Comparison of ENCODE assay signal across 21 mouse cellular contexts in the genomic region with DNA sequence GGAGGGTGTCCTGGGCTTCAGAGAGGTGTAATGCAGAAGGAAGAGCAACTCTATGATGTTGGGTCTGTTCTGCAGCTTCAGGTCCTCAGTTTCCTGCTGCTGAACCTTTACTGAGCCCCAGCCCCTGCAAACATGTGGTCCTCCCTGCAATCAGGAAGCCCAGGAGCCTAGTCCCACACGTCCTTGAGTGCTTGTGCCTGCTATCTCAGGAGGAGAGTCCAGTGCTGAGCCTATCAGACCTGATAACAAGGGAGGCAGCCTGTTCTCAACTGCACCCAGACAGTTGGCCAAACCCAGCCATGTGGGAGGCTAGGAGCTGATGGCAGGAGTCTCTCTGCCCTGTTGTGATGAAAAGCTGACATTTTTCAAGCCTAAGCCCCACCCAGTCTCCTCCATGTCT. TPM values are rescaled to one million over a fixed set of nuclear protein-coding genes. Genes with fewer than 3 reads are reported as not detected.
A peak's percentile ranks its signal among the peaks of the same experiment; 100 is the strongest.
DNase-seq lines count a peak whose midpoint lies in the region; ATAC-seq and TF ChIP-seq lines count a peak whose summit lies in the region.
"Had no signal": no experiment of that assay in that cellular context is flagged by ENCODE, and none has a peak within 500 bp of the region (broad histone marks: within the 10 kb centered on the region; RNA-seq: fewer than 3 reads in every experiment).

No protein-coding gene starts in this region.

- WGBS in hindbrain, embryonic 13.5 days = 79% methylated on average over 1 of the region's 1 CpGs
- 65% methylated on average over 1 of the region's 1 CpGs for WGBS in hindbrain, postnatal 0 days
- 52% methylated on average over 1 of the region's 1 CpGs for WGBS in kidney, embryonic 16.5 days

- no peaks in the 10 kb centered on the region for H3K4me1 ChIP-seq in hindbrain, embryonic 13.5 days (replicated peaks)
- no peaks in the 10 kb centered on the region for H3K4me1 ChIP-seq in hindbrain, postnatal 0 days (ENCODE audit: insufficient read depth, low read length)
- H3K4me1 ChIP-seq in kidney, embryonic 16.5 days (ENCODE audit: insufficient read depth, low read length) = peaks cover 1% of the 10 kb centered on the region; the same call in 1 of the 2 replicates

- no peaks in the 10 kb centered on the region for H3K27me3 ChIP-seq in hindbrain, embryonic 13.5 days
- no peaks in the 10 kb centered on the region for H3K27me3 ChIP-seq in hindbrain, postnatal 0 days (ENCODE audit: insufficient read depth, low read length)
- no peaks in the 10 kb centered on the region for H3K27me3 ChIP-seq in kidney, embryonic 16.5 days (ENCODE audit: insufficient read depth, low read length)
- H3K27me3 ChIP-seq: midbrain, embryonic 15.5 days had no signal

- no peak overlapping the region for H3K27ac ChIP-seq in hindbrain, embryonic 13.5 days
- H3K27ac ChIP-seq in hindbrain, postnatal 0 days = no peak overlapping the region
- no peak overlapping the region for H3K27ac ChIP-seq in kidney, embryonic 16.5 days (ENCODE audit: low read length)
- H3K27ac ChIP-seq: macrophage; midbrain, embryonic 15.5 days had no signal

- no peaks in the 10 kb centered on the region for H3K9me3 ChIP-seq in hindbrain, embryonic 13.5 days
- H3K9me3 ChIP-seq in hindbrain, postnatal 0 days (ENCODE audit: low read length) = no peaks in the 10 kb centered on the region
- no peaks in the 10 kb centered on the region for H3K9me3 ChIP-seq in kidney, embryonic 16.5 days (ENCODE audit: low read length)
- H3K9me3 ChIP-seq: midbrain, embryonic 15.5 days had no signal

- no peaks in the 10 kb centered on the region for H3K36me3 ChIP-seq in hindbrain, embryonic 13.5 days
- no peaks in the 10 kb centered on the region for H3K36me3 ChIP-seq in hindbrain, postnatal 0 days (ENCODE audit: insufficient read depth, low read length)
- no peaks in the 10 kb centered on the region for H3K36me3 ChIP-seq in kidney, embryonic 16.5 days (ENCODE audit: insufficient read depth, low read length)
- H3K36me3 ChIP-seq: midbrain, embryonic 15.5 days had no signal

- ATAC-seq in hindbrain, embryonic 13.5 days (ENCODE audit: low FRiP score) = no peak
- ATAC-seq in hindbrain, postnatal 0 days = no peak
- ATAC-seq in megakaryocyte-erythroid progenitor cell, adult 5-6 weeks (replicated peaks; ENCODE audit: low FRiP score, low TSS enrichment, poor library complexity, severe bottlenecking) = peak; percentile 89
- ATAC-seq in kidney, embryonic 16.5 days (ENCODE audit: low FRiP score, low TSS enrichment) = no peak
- ATAC-seq: forebrain, embryonic 16.5 days; inflammation-experienced regulatory T-cells, adult 6 months; midbrain, embryonic 15.5 days had no signal

- TF ChIP-seq CTCF in hindbrain, postnatal 0 days (IDR thresholded peaks at IDR 0.05; ENCODE audit: low read depth) = no peak

- no peak for DNase-seq in hindbrain, postnatal 0 days (ENCODE audit: low spot score)
- peak; percentile 46 for DNase-seq in c-Kit-positive CD71-positive TER-119-positive erythroid progenitor cells, embryonic 14.5 days (ENCODE audit: low spot score)
- peak; percentile 74 for DNase-seq in liver
- no peak for DNase-seq in urinary bladder, postnatal 36 days (ENCODE audit: low spot score in 2 of 2)
- DNase-seq in gastrocnemius, postnatal 10 days = no peak
- DNase-seq: adrenal gland, postnatal 10 days; B cell, adult 2 months; cerebellum, postnatal 10 days; embryo, embryonic 11 days; heart, postnatal 4 days; kidney, postnatal 10 days; layer of hippocampus, adult 9-11 months; lung, adult 18-20 months; right cerebral cortex, postnatal 4 days had no signal

- peak overlapping the region; percentile 35 for H3K9ac ChIP-seq in hindbrain, embryonic 13.5 days
- no peak overlapping the region for H3K9ac ChIP-seq in hindbrain, postnatal 0 days (replicated peaks; ENCODE audit: low read length)
- H3K9ac ChIP-seq in kidney, embryonic 16.5 days (replicated peaks; ENCODE audit: low read length) = no peak overlapping the region
- H3K9ac ChIP-seq: midbrain, embryonic 15.5 days had no signal

- H3K4me2 ChIP-seq in hindbrain, embryonic 13.5 days = no peak overlapping the region
- H3K4me2 ChIP-seq in hindbrain, postnatal 0 days (ENCODE audit: low read depth, low read length) = no peak overlapping the region
- H3K4me2 ChIP-seq in kidney, embryonic 16.5 days (replicated peaks; ENCODE audit: low read depth, low read length) = no peak overlapping the region
- H3K4me2 ChIP-seq: midbrain, embryonic 15.5 days had no signal

- no peak overlapping the region for H3K4me3 ChIP-seq in hindbrain, embryonic 13.5 days
- no peak overlapping the region for H3K4me3 ChIP-seq in hindbrain, postnatal 0 days (ENCODE audit: low read length)
- no peak overlapping the region for H3K4me3 ChIP-seq in kidney, embryonic 16.5 days (ENCODE audit: low read length)
- H3K4me3 ChIP-seq: midbrain, embryonic 15.5 days had no signal

RNA-seq across cellular contexts. Expression of gene Slc25a45, which starts 6.3 kb away (rescaled TPM):
- 2.6 and 2.8 TPM in 2 replicates for polyA plus RNA-seq in hindbrain, embryonic 13.5 days (2015; fragmentation: Nextera tagmentation; extraction: Ambion mirVana)
- total RNA-seq in hindbrain, postnatal 0 days (2014; rRNA removed) = 2.1 and 6.0 TPM in 2 replicates
- 1.8 and 2.8 TPM in 2 replicates for polyA plus RNA-seq in hindbrain, postnatal 0 days (2015; fragmentation: Nextera tagmentation; extraction: Ambion mirVana)
- total RNA-seq in megakaryocyte-erythroid progenitor cell, adult 5-6 weeks (2014; fragmentation: Nextera tagmentation) = 10.0 and 20.1 TPM in 2 replicates
- total RNA-seq in megakaryocyte-erythroid progenitor cell, adult 5-6 weeks (2017) = 11.7 and 11.9 TPM in 2 replicates
- polyA plus RNA-seq in kidney, embryonic 16.5 days (2015; fragmentation: Nextera tagmentation; extraction: Ambion mirVana) = 14.8 and 15.7 TPM in 2 replicates
- 1 to 10 TPM; 2.6 to 3.5 TPM for total RNA-seq in gastrocnemius, postnatal 10 days (2021)

RNA-seq across cellular contexts. Expression of gene Frmd8, which starts 8.9 kb away (rescaled TPM):
- polyA plus RNA-seq in hindbrain, embryonic 13.5 days (2015; fragmentation: Nextera tagmentation; extraction: Ambion mirVana) = 17.5 and 19.3 TPM in 2 replicates
- 19.8 and 43.2 TPM in 2 replicates for total RNA-seq in hindbrain, postnatal 0 days (2014; rRNA removed)
- 12.5 and 13.7 TPM in 2 replicates for polyA plus RNA-seq in hindbrain, postnatal 0 days (2015; fragmentation: Nextera tagmentation; extraction: Ambion mirVana)
- 12.5 and 14.1 TPM in 2 replicates for total RNA-seq in megakaryocyte-erythroid progenitor cell, adult 5-6 weeks (2014; fragmentation: Nextera tagmentation)
- total RNA-seq in megakaryocyte-erythroid progenitor cell, adult 5-6 weeks (2017) = 10.7 and 14.3 TPM in 2 replicates
- 50.6 and 52.9 TPM in 2 replicates for polyA plus RNA-seq in kidney, embryonic 16.5 days (2015; fragmentation: Nextera tagmentation; extraction: Ambion mirVana)
- 10 to 100 TPM in 1 of 2 experiments, 1 to 10 TPM in 1; 7.4 to 10.3 TPM for total RNA-seq in gastrocnemius, postnatal 10 days (2021)

RNA-seq across cellular contexts. Expression of gene Tigd3, which starts 10.0 kb away (rescaled TPM):
- polyA plus RNA-seq in hindbrain, embryonic 13.5 days (2015; fragmentation: Nextera tagmentation; extraction: Ambion mirVana) = 15.2 and 15.9 TPM in 2 replicates
- 7.5 and 10.1 TPM in 2 replicates for total RNA-seq in hindbrain, postnatal 0 days (2014; rRNA removed)
- polyA plus RNA-seq in hindbrain, postnatal 0 days (2015; fragmentation: Nextera tagmentation; extraction: Ambion mirVana) = 7.1 and 7.5 TPM in 2 replicates
- 5.3 and 5.9 TPM in 2 replicates for total RNA-seq in megakaryocyte-erythroid progenitor cell, adult 5-6 weeks (2014; fragmentation: Nextera tagmentation)
- 2.2 and 3.1 TPM in 2 replicates for total RNA-seq in megakaryocyte-erythroid progenitor cell, adult 5-6 weeks (2017)
- 3.7 and 4.4 TPM in 2 replicates for polyA plus RNA-seq in kidney, embryonic 16.5 days (2015; fragmentation: Nextera tagmentation; extraction: Ambion mirVana)
- total RNA-seq in gastrocnemius, postnatal 10 days (2021) = under 1 TPM; 0.82 to 0.95 TPM

RNA-seq across cellular contexts. Expression of gene Dpf2, which starts 28.9 kb away (rescaled TPM):
- polyA plus RNA-seq in hindbrain, embryonic 13.5 days (2015; fragmentation: Nextera tagmentation; extraction: Ambion mirVana) = 128 and 137 TPM in 2 replicates
- 61.7 and 77.4 TPM in 2 replicates for total RNA-seq in hindbrain, postnatal 0 days (2014; rRNA removed)
- polyA plus RNA-seq in hindbrain, postnatal 0 days (2015; fragmentation: Nextera tagmentation; extraction: Ambion mirVana) = 69.5 and 70.2 TPM in 2 replicates
- 91.2 and 95.9 TPM in 2 replicates for total RNA-seq in megakaryocyte-erythroid progenitor cell, adult 5-6 weeks (2014; fragmentation: Nextera tagmentation)
- 75.0 and 124 TPM in 2 replicates for total RNA-seq in megakaryocyte-erythroid progenitor cell, adult 5-6 weeks (2017)
- polyA plus RNA-seq in kidney, embryonic 16.5 days (2015; fragmentation: Nextera tagmentation; extraction: Ambion mirVana) = 185 and 188 TPM in 2 replicates
- 10 to 100 TPM; 86.8 to 90.9 TPM for total RNA-seq in gastrocnemius, postnatal 10 days (2021)

RNA-seq across cellular contexts. Expression of gene Cdc42ep2, which starts 40.7 kb away (rescaled TPM):
- 11.5 and 12.4 TPM in 2 replicates for polyA plus RNA-seq in hindbrain, embryonic 13.5 days (2015; fragmentation: Nextera tagmentation; extraction: Ambion mirVana)
- 22.0 and 28.0 TPM in 2 replicates for total RNA-seq in hindbrain, postnatal 0 days (2014; rRNA removed)
- 17.4 and 18.0 TPM in 2 replicates for polyA plus RNA-seq in hindbrain, postnatal 0 days (2015; fragmentation: Nextera tagmentation; extraction: Ambion mirVana)
- 0.77 TPM in 1 of 2 replicates, not detected in the other for total RNA-seq in megakaryocyte-erythroid progenitor cell, adult 5-6 weeks (2014; fragmentation: Nextera tagmentation)
- total RNA-seq in megakaryocyte-erythroid progenitor cell, adult 5-6 weeks (2017) = not detected in 2 replicates
- polyA plus RNA-seq in kidney, embryonic 16.5 days (2015; fragmentation: Nextera tagmentation; extraction: Ambion mirVana) = 16.5 and 17.3 TPM in 2 replicates
- 10 to 100 TPM; 16.6 to 20.9 TPM for total RNA-seq in gastrocnemius, postnatal 10 days (2021)

Comparison
In these comparisons a context has a peak if more than half of its experiments do, and no peak if none do; other contexts are left out.
1. DNase-seq: peak in c-Kit-positive CD71-positive TER-119-positive erythroid progenitor cells, embryonic 14.5 days (single experiment) and liver (single experiment); none in hindbrain, postnatal 0 days (single experiment), urinary bladder, postnatal 36 days (0 of 2) and gastrocnemius, postnatal 10 days (single experiment).